ENCODE assay signal across 8 mouse cellular contexts in the genomic region with DNA sequence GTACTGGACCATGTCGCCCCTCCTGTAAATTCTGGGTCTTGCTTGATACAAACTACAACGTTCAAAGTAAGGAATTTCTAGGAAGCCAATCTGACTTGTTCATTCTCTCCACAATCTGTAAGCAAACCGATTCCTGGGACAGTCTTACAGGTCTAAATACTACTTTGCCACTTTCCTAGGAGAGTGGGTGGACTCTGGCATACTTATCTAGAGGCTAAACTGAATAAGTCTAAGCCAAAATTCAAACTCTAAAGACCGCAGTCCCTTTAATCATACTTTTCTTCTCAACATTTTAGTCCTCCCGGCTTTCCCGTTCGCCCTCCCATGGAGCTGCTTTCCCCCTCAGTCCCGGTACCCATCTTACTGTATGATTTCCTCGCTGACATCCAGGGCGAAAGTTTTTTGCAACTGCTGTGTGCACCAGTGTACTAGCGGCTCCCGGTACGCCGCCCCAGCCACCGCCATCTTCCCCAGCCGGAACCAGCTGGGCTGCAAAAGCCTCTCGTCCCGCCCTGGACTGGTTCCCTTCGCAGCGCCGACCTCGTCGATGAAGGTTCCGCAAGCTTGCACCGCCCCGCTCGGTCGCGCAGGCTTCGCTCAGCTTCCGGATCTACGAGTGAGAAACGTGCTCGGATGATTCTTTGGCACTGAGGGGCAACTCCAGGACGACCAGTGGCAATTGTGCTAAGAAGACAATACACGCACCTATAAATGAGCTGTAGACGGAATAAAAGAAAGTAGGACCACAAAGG. TPM values are rescaled to one million over a fixed set of nuclear protein-coding genes. Genes with fewer than 3 reads are reported as not detected.
A peak's percentile ranks its signal among the peaks of the same experiment; 100 is the strongest.
DNase-seq lines count a peak whose midpoint lies in the region; ATAC-seq and TF ChIP-seq lines count a peak whose summit lies in the region.

No protein-coding gene starts in this region.

- TF ChIP-seq CTCF in Patski (IDR thresholded peaks at IDR 0.05): no peak

- in situ Hi-C loops in Patski (cut with MboI; ENCODE audit: low pct_unique_long_range_greater_than_20kb): no loop called here

- H3K36me3 ChIP-seq in hindbrain, embryonic 14.5 days (replicated peaks; ENCODE audit: control insufficient read depth, insufficient read depth): 0 out of 2 replicates have a peak, but pooled peaks cover 3% of the 10 kb centered on the region

- DNase-seq in Patski (ENCODE audit: low read depth, low spot score): peak; percentile 44
- peak; percentile 94 to 95 for DNase-seq in cerebellum, postnatal 14 days
- DNase-seq in frontal cortex, postnatal 14 days (ENCODE audit: low spot score in 2 of 2): peak; percentile 76 to 86
- DNase-seq in hindbrain, embryonic 14.5 days (ENCODE audit: low spot score): peak; percentile 88
- DNase-seq in left cerebral cortex, adult 11 months (ENCODE audit: low spot score): peak; percentile 72
- DNase-seq in lung, postnatal 4 days: peak; percentile 93 to 95
- DNase-seq in retina, postnatal 7 days (ENCODE audit: low read depth, low spot score): peak; percentile 80
- DNase-seq in urinary bladder, adult 2 months (ENCODE audit: low spot score): peak; percentile 79

- H3K9ac ChIP-seq in hindbrain, embryonic 14.5 days: peak overlapping the region; percentile 57

- no peaks in the 10 kb centered on the region for H3K9me3 ChIP-seq in hindbrain, embryonic 14.5 days (ENCODE audit: control insufficient read depth, low read length)

- ATAC-seq in Patski: peak; percentile 89
- peak; percentile 88 for ATAC-seq in hindbrain, embryonic 14.5 days (ENCODE audit: low FRiP score)

- peak overlapping the region; percentile 68 for H3K4me2 ChIP-seq in hindbrain, embryonic 14.5 days (replicated peaks)

- peak overlapping the region; percentile 54 for H3K4me3 ChIP-seq in hindbrain, embryonic 14.5 days (replicated peaks; ENCODE audit: low read length)

- POLR2A ChIA-PET in Patski (lab: Charles Lee): no interaction called here

- peaks cover 5% of the 10 kb centered on the region; the same call in 1 of the 2 replicates for H3K4me1 ChIP-seq in hindbrain, embryonic 14.5 days (replicated peaks; ENCODE audit: control insufficient read depth, insufficient read depth, low read length)

- under 1% methylated on average over 37 of the region's 37 CpGs for WGBS in hindbrain, embryonic 14.5 days

- CTCF ChIA-PET in Patski (lab: Charles Lee): interaction anchor here (1.0 to 1.4 kb wide), 2 partner anchors 28 to 56 kb away, joined by 3 read pairs; no protein-coding TSS in a partner anchor

- peak overlapping the region; percentile 59 for H3K27ac ChIP-seq in hindbrain, embryonic 14.5 days

- H3K27me3 ChIP-seq in Patski: no peaks in the 10 kb centered on the region
- no peaks in the 10 kb centered on the region for H3K27me3 ChIP-seq in hindbrain, embryonic 14.5 days (ENCODE audit: control insufficient read depth, insufficient read depth, low read length)

RNA-seq across cellular contexts. Expression of a gene that starts 5.3 kb away (rescaled TPM):
- polyA plus RNA-seq in Patski (2021): 66.1 TPM
- polyA plus RNA-seq in hindbrain, embryonic 14.5 days (2014; fragmentation: Nextera tagmentation; extraction: Ambion mirVana): 18.1 and 18.3 TPM in 2 replicates
- polyA plus RNA-seq in urinary bladder, adult 2 months (2012; rRNA removed): 1.8 and 3.1 TPM in 2 replicates

RNA-seq across cellular contexts. Expression of a gene that starts 23.9 kb away (rescaled TPM):
- polyA plus RNA-seq in Patski (2021): 41.0 TPM
- 35.5 and 36.7 TPM in 2 replicates for polyA plus RNA-seq in hindbrain, embryonic 14.5 days (2014; fragmentation: Nextera tagmentation; extraction: Ambion mirVana)
- 19.4 and 21.2 TPM in 2 replicates for polyA plus RNA-seq in urinary bladder, adult 2 months (2012; rRNA removed)

RNA-seq across cellular contexts. Expression of a gene that starts 24.0 kb away (rescaled TPM):
- polyA plus RNA-seq in Patski (2021): 13.1 TPM
- polyA plus RNA-seq in hindbrain, embryonic 14.5 days (2014; fragmentation: Nextera tagmentation; extraction: Ambion mirVana): 23.6 and 28.9 TPM in 2 replicates
- polyA plus RNA-seq in urinary bladder, adult 2 months (2012; rRNA removed): 11.2 and 12.3 TPM in 2 replicates

RNA-seq across cellular contexts. Expression of a gene that starts 57.4 kb away (rescaled TPM):
- 25.7 TPM for polyA plus RNA-seq in Patski (2021)
- polyA plus RNA-seq in hindbrain, embryonic 14.5 days (2014; fragmentation: Nextera tagmentation; extraction: Ambion mirVana): 8.0 and 8.8 TPM in 2 replicates
- polyA plus RNA-seq in urinary bladder, adult 2 months (2012; rRNA removed): 9.2 and 17.4 TPM in 2 replicates

Comparison
In these comparisons a context has a peak if more than half of its experiments do, and no peak if none do; other contexts are left out.
1. Peak in every context shown above with its lines: DNase-seq, ATAC-seq, H3K4me3 ChIP-seq and H3K27ac ChIP-seq.
2. DNase-seq: peak in every context shown above with its lines; median percentile 94 in cerebellum, postnatal 14 days; 94 in lung, postnatal 4 days; 88 in hindbrain, embryonic 14.5 days; 81 in frontal cortex, postnatal 14 days; 80 in retina, postnatal 7 days; 79 in urinary bladder, adult 2 months; 72 in left cerebral cortex, adult 11 months; 44 in Patski.